Mouse (Mus musculus) C2C12 (cell line): ENCODE measurements around the gene Ankrd13a.

Source experiments
- CTCF ChIP-seq: IDR thresholded peaks from one replicate; pipeline ENCODE4 v1.5.1; 2011; ENCODE audit not compliant: control insufficient read depth, insufficient read depth, insufficient read length
- MAX ChIP-seq: IDR thresholded peaks from one replicate; pipeline ENCODE4 v1.6.1; 2011; ENCODE audit warnings: mild to moderate bottlenecking, control low read depth
- MYOG ChIP-seq: IDR thresholded peaks from one replicate; pipeline ENCODE4 v1.6.1; 2011; ENCODE audit not compliant: control insufficient read depth, insufficient read length; ENCODE audit errors: extremely low read depth

- TF ChIP-seq CTCF (no peak), MYOG (no peak), MAX (no peak)
Observed at GRCm38 (mm10) chr5:114740595-114740994, 33.9 kb upstream of the Ankrd13a start.
